Mouse (Mus musculus): ENCODE measurements around the gene Dusp22.
A peak's percentile ranks its signal among the peaks of the same experiment; 100 is the strongest.

Gene Dusp22

GRCm38 (mm10) chr13:30757264-30757900 lies 97.6 kb downstream of the Dusp22 start:
- Histone ChIP-seq H3K27me3 (ENCODE audit: control insufficient read depth, insufficient read depth, low read length, poor library complexity, severe bottlenecking) (no peaks in the 10 kb centered on the region), H3K36me3 (ENCODE audit: control insufficient read depth, insufficient read depth, low read length, poor library complexity, severe bottlenecking) (peaks cover 49% of the 10 kb centered on the region)
- DNase-seq (ENCODE audit: low read depth, low spot score): peak; percentile 20

- peaks cover 46% of the 10 kb centered on the region for H3K36me3 ChIP-seq (ENCODE audit: control insufficient read depth, insufficient read depth, low read length, poor library complexity, severe bottlenecking)
- no peaks in the 10 kb centered on the region for H3K27me3 ChIP-seq (ENCODE audit: control insufficient read depth, insufficient read depth, low read length, poor library complexity, severe bottlenecking)
- DNase-seq (ENCODE audit: low read depth, low spot score): peak; percentile 35
These were observed 99.1 kb downstream of the Dusp22 start for GRCm38 (mm10) chr13:30758789-30759381.

DNA sequence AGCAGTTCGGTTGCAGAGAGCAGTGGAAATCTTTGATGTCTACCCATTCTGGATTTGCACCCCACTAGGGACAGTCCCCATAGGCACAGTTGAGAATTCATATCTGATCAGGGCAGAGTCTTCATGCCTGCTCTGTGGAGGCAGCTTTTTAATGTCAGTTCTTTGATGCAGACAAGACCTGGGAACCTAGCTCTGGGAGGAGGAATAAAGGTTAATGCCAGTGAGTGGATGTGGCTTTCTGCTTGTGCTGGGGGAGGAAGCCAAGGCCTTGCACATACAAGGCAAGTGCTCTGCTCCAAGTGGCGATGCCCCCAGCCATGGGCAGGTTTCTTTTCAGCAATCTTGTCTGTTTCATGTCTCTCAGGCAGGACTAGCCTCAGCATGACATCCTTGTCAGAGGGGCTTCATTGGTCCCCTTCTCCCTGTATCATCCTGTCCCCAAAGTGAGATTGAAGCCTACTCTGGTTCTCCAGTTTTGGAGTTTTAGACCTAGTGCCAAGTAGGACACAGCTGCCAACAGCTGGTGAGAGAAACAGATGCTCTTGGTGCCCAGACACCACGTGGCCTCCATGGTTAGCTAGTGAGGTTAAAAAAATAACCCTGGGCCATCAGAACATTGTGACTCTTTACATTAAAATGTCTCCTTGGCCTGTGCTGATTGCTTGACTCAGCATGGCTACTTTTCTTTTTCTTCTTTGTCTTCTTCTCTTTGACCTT lies 100.7 kb downstream of the Dusp22 start:
- peaks cover 46% of the 10 kb centered on the region for H3K36me3 ChIP-seq (ENCODE audit: control insufficient read depth, insufficient read depth, low read length, poor library complexity, severe bottlenecking)
- no peaks in the 10 kb centered on the region for H3K27me3 ChIP-seq (ENCODE audit: control insufficient read depth, insufficient read depth, low read length, poor library complexity, severe bottlenecking)
- DNase-seq (ENCODE audit: low read depth, low spot score): peak; percentile 53
